Mouse (Mus musculus) testis, adult 2 months (tissue): ENCODE results near the gene 9930111J21Rik1.
"Not testable (repeated sequence)": the region's sequence is repeated elsewhere in the genome, so short reads cannot be mapped to it uniquely, and the experiment has no call there.

ENCODE experiments used
- CTCF ChIP-seq: fragments of 200-500 bp; IDR thresholded peaks from 2 replicates; pipeline ENCODE4 v1.5.1; 2012; ENCODE audit warnings: low read depth, mild to moderate bottlenecking, inconsistent platforms, low read length, moderate library complexity; ENCODE audit not compliant: control insufficient read depth, insufficient read depth, insufficient replicate concordance
- POLR2A ChIP-seq: fragments of 200-500 bp; IDR thresholded peaks from 2 replicates; pipeline ENCODE4 v1.6.1; 2012; ENCODE audit warnings: low read depth, mild to moderate bottlenecking, inconsistent platforms, low read length, moderate library complexity; ENCODE audit not compliant: control insufficient read depth

- TF ChIP-seq POLR2A, CTCF: not testable (repeated sequence)
Observed at GRCm38 (mm10) chr11:48900654-48901566, 78.3 kb downstream of the 9930111J21Rik1 start.
